Mouse (Mus musculus) testis, postnatal 14 days (tissue): Measurements from ENCODE around the gene Mvd.

ENCODE experiments used
- DNase-seq: peaks from one replicate; pipeline ENCODE4 v3.0.0; 2021; ENCODE audit warnings: low spot score

Mvd gene

DNA sequence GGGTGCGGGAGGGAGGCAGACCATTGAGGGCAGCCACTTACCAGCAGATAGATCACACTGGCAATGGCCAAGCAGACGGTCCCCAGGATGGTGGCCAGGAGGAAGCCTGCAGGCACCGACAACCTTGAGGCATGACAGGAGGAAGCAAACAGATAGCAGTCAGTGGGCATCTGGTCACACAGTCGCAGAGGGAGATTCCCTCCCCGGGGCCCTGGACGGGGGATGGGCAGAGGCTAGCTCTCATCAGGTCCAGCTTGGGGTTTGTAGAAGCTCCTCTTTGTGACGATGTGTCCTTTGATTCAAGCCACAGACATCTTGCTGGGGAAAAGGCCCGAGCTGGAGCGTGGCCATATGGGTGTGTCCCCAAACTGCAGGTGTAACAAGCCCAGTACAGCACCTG lies 17.1 kb downstream of the Mvd start:
- DNase-seq: no peak

- no peak for DNase-seq
Observed at GRCm38 (mm10) chr8:122423659-122424058, 19.6 kb downstream of the Mvd start.

- DNase-seq: no peak
Observed at GRCm38 (mm10) chr8:122423217-122423616, 20.0 kb downstream of the Mvd start.

DNA sequence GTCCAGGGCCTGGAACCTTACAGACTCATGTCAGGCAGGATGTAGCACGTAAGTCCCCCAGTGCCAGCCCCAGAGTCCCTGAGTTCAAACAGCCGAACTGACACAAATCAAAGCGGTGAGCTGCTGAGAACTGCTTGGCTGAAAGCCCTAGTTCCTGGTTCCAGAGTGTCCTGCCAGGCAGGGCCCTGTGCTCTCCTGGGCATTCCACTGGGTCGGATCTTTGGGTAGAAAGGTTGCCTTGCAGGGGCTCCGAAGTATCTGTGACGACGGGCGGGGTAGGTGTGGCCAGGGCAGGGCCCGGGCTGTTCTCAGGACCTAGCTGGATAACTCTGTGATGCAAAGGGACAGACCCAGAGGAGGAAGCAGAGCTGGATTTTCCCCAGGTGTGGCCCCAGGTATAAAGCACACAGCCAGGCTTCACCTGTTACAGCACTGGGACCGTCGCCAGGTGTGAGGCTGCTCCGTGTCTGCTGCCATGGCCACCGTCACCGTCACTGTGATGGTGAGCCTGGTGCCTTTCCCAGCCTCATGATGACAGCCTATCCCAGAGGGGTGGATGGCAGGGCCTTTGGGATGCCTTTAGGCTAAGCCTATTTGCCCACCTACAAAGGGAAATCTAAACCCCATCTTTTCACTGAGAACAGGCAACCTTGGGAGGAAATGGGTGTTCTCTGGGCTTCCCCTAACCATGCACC lies 21.7 kb downstream of the Mvd start, which contains the start of gene Il17c:
TSS of gene Il17c (plus strand) at position 645 of the 695 bp plus-strand sequence.
- no peak for DNase-seq

DNA sequence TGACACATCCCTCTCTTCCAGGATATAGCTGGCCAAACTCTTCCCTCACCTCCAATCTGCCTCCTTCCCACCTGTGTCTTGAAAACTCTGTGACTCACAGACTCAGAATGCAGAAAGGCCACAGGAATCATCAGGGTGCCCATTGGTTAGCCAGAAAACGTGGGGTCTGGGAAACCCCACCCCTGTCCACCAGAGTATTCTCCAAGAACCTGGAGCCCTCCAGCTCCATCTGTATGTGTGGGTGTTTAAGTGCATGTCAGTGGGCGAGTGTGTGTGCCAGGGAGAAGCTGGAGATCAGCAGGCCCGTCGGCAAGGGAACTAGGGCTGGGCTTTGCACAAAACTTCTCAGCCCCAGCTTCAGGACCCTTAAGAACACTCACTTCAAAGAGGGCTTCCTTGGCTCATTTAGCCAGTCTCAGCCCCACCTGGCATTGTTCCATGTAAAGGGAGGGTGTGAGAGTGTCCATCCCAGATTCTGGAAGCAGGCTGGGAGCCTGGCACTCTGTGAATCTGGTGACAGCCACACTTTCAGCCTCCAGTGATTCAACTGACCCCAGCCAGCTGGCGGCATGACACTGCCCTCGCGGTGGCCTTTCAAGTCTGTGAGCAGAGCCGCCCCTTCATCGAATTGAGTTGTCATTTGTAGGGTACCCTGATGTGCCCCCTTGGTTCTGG lies 23.2 kb downstream of the Mvd start:
- no peak for DNase-seq

DNA sequence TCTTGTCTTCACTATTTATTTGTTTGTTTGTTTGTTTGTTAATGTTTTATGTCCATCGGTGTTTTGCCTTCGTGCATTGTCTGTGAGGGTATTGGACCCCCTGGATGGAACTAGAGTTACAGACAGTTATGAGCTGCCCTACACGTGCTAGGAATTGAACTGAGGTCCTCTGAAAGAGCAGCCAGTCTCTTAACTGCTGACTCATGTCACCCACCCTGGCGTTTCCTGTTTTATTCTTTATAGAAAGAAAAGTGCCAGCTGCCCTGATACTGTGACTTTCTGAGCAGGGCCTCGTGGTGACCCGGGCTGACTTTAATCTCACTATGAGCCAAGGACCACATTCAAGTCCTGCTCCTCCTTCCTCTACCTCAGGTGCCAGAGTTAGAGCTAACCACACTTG lies 27.7 kb downstream of the Mvd start:
- no peak for DNase-seq

DNA sequence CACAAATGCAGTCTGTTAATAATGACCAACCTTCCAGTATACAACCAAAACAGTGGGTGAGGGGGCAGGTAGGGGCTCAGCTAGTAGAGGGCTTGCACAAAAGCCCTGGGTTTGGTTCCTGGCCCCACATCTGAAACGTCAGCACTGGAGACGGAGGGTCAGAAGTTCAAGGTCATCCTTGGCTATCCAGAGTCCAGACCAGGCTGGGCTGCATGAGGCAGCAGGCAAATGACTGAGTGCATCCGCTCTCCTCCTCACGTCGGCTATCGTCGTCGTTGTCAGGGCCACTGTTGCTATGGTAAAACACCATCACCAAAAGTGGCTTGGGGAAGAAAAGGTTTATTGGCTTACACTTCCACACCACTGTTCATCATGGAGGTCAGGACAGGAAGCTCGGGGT lies 28.9 kb downstream of the Mvd start:
- DNase-seq: no peak

DNA sequence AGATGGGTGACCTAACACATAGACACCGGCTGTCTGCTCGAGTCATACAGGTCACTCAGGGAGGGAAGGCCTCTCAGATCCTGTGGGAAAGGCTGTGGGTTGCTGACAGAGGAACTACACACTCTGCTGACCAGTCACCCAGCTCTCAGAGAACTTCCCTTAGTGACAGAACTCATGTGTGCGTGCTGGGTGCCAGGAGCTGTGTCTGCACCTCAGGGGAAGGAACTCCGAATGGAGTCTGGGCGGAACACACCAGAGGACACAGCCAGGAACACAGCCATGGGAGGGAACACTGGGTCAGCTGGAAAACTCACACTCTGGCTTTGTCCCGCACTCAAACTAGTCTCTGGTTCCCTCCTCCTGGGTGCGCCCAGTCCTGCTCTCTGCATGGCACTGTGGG lies 35.5 kb downstream of the Mvd start:
- DNase-seq: no peak

GRCm38 (mm10) chr8:122405146-122405805 lies 37.9 kb downstream of the Mvd start:
- no peak for DNase-seq

GRCm38 (mm10) chr8:122398186-122398585 lies 45.0 kb downstream of the Mvd start:
- peak; percentile 69 for DNase-seq

DNA sequence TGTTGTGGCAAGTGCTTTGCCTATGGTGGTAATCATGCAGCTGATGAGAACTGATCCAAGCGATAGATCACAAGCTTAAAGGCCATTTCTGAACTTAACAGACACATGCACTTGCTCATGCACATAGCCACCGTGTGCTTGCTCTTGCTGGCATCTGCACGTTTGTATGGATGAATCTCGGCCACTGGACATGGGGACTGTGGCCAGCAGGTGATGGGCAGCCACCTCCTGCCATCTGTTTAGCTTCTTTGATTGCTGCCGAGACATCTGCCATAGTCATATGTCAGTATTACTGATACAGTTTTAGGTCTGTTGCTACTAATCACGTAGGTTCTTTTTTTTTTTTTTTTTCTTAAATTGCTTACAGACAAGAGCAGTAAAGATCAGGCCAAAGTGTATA lies 47.9 kb downstream of the Mvd start:
- no peak for DNase-seq

GRCm38 (mm10) chr8:122393717-122394116 lies 49.5 kb downstream of the Mvd start:
- DNase-seq: no peak

- no peak for DNase-seq
Observed at GRCm38 (mm10) chr8:122390758-122391157, 52.5 kb downstream of the Mvd start.

DNA sequence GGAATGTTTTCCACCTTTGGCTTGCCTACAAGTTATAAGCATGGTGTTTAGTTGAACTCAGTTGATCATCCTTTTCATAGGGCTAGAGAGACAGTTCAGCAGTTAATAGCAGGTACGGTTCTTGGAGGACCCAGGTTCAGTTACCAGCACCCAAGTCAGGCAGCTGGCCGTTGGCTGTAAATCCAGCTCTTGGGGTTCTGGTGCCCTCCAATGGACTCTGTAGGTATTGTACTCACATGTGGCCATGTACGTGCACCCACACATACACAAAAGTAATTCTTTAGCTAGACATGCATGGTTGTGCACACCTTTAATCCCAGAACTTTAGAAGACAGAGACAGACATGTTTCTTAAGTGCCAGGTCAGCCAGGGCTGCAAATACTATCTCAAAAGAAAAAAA lies 53.9 kb downstream of the Mvd start:
- no peak for DNase-seq
